Mouse (Mus musculus) MEL (cell line): ENCODE data around the gene Mfsd4a. TPM values are rescaled to one million over a fixed set of nuclear protein-coding genes. Genes with fewer than 3 reads are reported as not detected.

Experiments
- DNase-seq: peaks from one replicate; pipeline ENCODE4 v3.0.0; 2011; ENCODE audit warnings: low read depth, low spot score
- H3K27ac ChIP-seq: 2 replicates; pipeline ENCODE4 v1.5.1; 2012; ENCODE audit warnings: low read depth, mild to moderate bottlenecking, control low read depth, low read length, moderate library complexity; ENCODE audit not compliant: control insufficient read depth
- H3K27me3 ChIP-seq, 2 experiments: fragments of 150-350 bp in 1 of 2; sonication (generic) in 1 of 2; 2 replicates each; pipeline ENCODE4 v1.6.1; 2012; ENCODE audit warnings: low read length in 2 of 2, mild to moderate bottlenecking in 2 of 2, improper control_type of control experiment in 1 of 2, moderate library complexity in 1 of 2; ENCODE audit not compliant: insufficient read depth in 2 of 2, control insufficient read depth in 1 of 2
- H3K36me3 ChIP-seq, 2 experiments: 2 replicates each; pipeline ENCODE4 v1.6.1; 2012 to 2014; ENCODE audit warnings: low read length in 2 of 2, improper control_type of control experiment in 1 of 2, inconsistent platforms in 1 of 2, mild to moderate bottlenecking in 1 of 2; ENCODE audit not compliant: insufficient read depth in 2 of 2, control insufficient read depth in 1 of 2
- H3K4me1 ChIP-seq, 2 experiments: fragments of 150-350 bp in 1 of 2; sonication (generic) in 1 of 2; 2 replicates each; pipeline ENCODE4 v1.6.1; 2012; ENCODE audit warnings: low read length in 2 of 2, improper control_type of control experiment in 1 of 2, mild to moderate bottlenecking in 1 of 2; ENCODE audit not compliant: insufficient read depth in 2 of 2, control insufficient read depth in 1 of 2
- H3K4me3 ChIP-seq, 2 experiments: fragments of 150-350 bp in 1 of 2; sonication (generic) in 1 of 2; 2 replicates each; pipeline ENCODE4 v1.5.1; 2012; ENCODE audit warnings: low read depth in 2 of 2, low read length in 2 of 2, mild to moderate bottlenecking in 2 of 2, moderate library complexity in 2 of 2, control low read depth in 1 of 2, improper control_type of control experiment in 1 of 2; ENCODE audit not compliant: control insufficient read depth in 1 of 2, insufficient read depth in 1 of 2
- H3K79me2 ChIP-seq: 2 replicates; pipeline ENCODE4 v1.6.1; 2012; ENCODE audit warnings: mild to moderate bottlenecking, low read length, moderate library complexity; ENCODE audit not compliant: control insufficient read depth, poor library complexity, insufficient read depth
- H3K9ac ChIP-seq: 2 replicates; pipeline ENCODE4 v1.6.1; 2012; ENCODE audit warnings: low read depth, mild to moderate bottlenecking, control low read depth, low read length, moderate library complexity; ENCODE audit not compliant: control insufficient read depth, poor library complexity, severe bottlenecking
- H3K9me3 ChIP-seq: fragments of 150-350 bp; sonication (generic); replicated peaks from 2 replicates; pipeline ENCODE4 v1.6.1; 2012; ENCODE audit warnings: mild to moderate bottlenecking, low read length, improper control_type of control experiment, moderate library complexity; ENCODE audit not compliant: insufficient read depth
- CHD2 ChIP-seq: IDR thresholded peaks from 2 replicates; pipeline ENCODE4 v1.6.1; 2011; ENCODE audit warnings: low read length, improper control_type of control experiment
- CTCF ChIP-seq, 3 experiments: IDR thresholded peaks in 2 of 3; conservative IDR thresholded peaks in 1 of 3; 2 replicates each; pipeline ENCODE4 v1.5.1; 2011 to 2012; ENCODE audit warnings: low read length in 3 of 3, low read depth in 2 of 3, mild to moderate bottlenecking in 2 of 3, improper control_type of control experiment in 1 of 3, inconsistent platforms in 1 of 3, mixed read lengths in 1 of 3, moderate library complexity in 1 of 3; ENCODE audit not compliant: control insufficient read depth in 1 of 3, insufficient read depth in 1 of 3, poor library complexity in 1 of 3, severe bottlenecking in 1 of 3
- ELF1 ChIP-seq: IDR thresholded peaks from 2 replicates; pipeline ENCODE4 v1.6.1; 2014; ENCODE audit warnings: low read depth, mild to moderate bottlenecking, inconsistent platforms, low read length, improper control_type of control experiment, moderate library complexity
- HCFC1 ChIP-seq: IDR thresholded peaks from 2 replicates; pipeline ENCODE4 v1.6.1; 2012; ENCODE audit warnings: low read depth, mild to moderate bottlenecking, inconsistent platforms, low read length, improper control_type of control experiment, moderate library complexity
- KAT2A ChIP-seq: conservative IDR thresholded peaks from 2 replicates; pipeline ENCODE4 v1.6.1; 2012; ENCODE audit warnings: low read depth, low read length, improper control_type of control experiment, inconsistent platforms
- MAFK ChIP-seq: IDR thresholded peaks from 2 replicates; pipeline ENCODE4 v1.6.1; 2011; ENCODE audit warnings: low read depth, mild to moderate bottlenecking, low read length, improper control_type of control experiment, borderline replicate concordance
- MEF2A ChIP-seq: IDR thresholded peaks from 2 replicates; pipeline ENCODE4 v1.6.1; 2014; ENCODE audit warnings: low read depth, mild to moderate bottlenecking, inconsistent platforms, low read length, improper control_type of control experiment; ENCODE audit not compliant: poor library complexity, insufficient replicate concordance, severe bottlenecking; ENCODE audit errors: extremely low read depth
- MYB ChIP-seq: IDR thresholded peaks from 2 replicates; pipeline ENCODE4 v1.6.1; 2011; ENCODE audit warnings: mild to moderate bottlenecking, low read depth, low read length, improper control_type of control experiment
- MYC ChIP-seq: IDR thresholded peaks from 2 replicates; pipeline ENCODE4 v1.6.1; 2011; ENCODE audit warnings: low read depth, mild to moderate bottlenecking, low read length, improper control_type of control experiment, moderate library complexity
- NELFE ChIP-seq: IDR thresholded peaks from 2 replicates; pipeline ENCODE4 v1.6.1; 2011; ENCODE audit warnings: low read depth, low read length, improper control_type of control experiment
- POLR2A ChIP-seq, 2 experiments: IDR thresholded peaks; 2 replicates each; pipeline ENCODE4 v1.6.1; 2011 to 2012; ENCODE audit warnings: low read length in 2 of 2, mild to moderate bottlenecking in 2 of 2, control low read depth in 1 of 2, improper control_type of control experiment in 1 of 2, low read depth in 1 of 2, moderate library complexity in 1 of 2; ENCODE audit not compliant: control insufficient read depth in 1 of 2, insufficient read depth in 1 of 2, poor library complexity in 1 of 2
- RAD21 ChIP-seq: IDR thresholded peaks from 2 replicates; pipeline ENCODE4 v1.6.1; 2011; ENCODE audit warnings: mild to moderate bottlenecking, low read depth, low read length, improper control_type of control experiment
- SMC3 ChIP-seq: IDR thresholded peaks from 2 replicates; pipeline ENCODE4 v1.6.1; 2011; ENCODE audit warnings: low read depth, low read length, improper control_type of control experiment
- TBP ChIP-seq: IDR thresholded peaks from 2 replicates; pipeline ENCODE4 v1.8.0; 2011; ENCODE audit warnings: low read depth, low read length, improper control_type of control experiment
- TCF12 ChIP-seq: IDR thresholded peaks from 2 replicates; pipeline ENCODE4 v1.6.1; 2014; ENCODE audit warnings: low read depth, mild to moderate bottlenecking, inconsistent platforms, low read length, improper control_type of control experiment, moderate library complexity
- UBTF ChIP-seq: IDR thresholded peaks from 2 replicates; pipeline ENCODE4 v1.6.1; 2012; ENCODE audit warnings: low read depth, mild to moderate bottlenecking, inconsistent platforms, low read length, improper control_type of control experiment, moderate library complexity, borderline replicate concordance; ENCODE audit not compliant: insufficient read depth
- USF2 ChIP-seq, 2 experiments: IDR thresholded peaks; 2 replicates each; pipeline ENCODE4 v1.6.1; 2011 to 2012; ENCODE audit warnings: improper control_type of control experiment in 2 of 2, low read length in 2 of 2, borderline replicate concordance in 1 of 2, inconsistent platforms in 1 of 2, low read depth in 1 of 2, mild to moderate bottlenecking in 1 of 2; ENCODE audit not compliant: insufficient read depth in 1 of 2
- ZC3H11A ChIP-seq: IDR thresholded peaks from 2 replicates; pipeline ENCODE4 v1.6.1; 2012; ENCODE audit warnings: low read depth, mild to moderate bottlenecking, inconsistent platforms, low read length, improper control_type of control experiment
- polyA plus RNA-seq, 2 experiments: library from polyadenylated mRNA; stranded (reverse) in 1 of 2; unstranded in 1 of 2; fragments of >175 nt in 1 of 2; fragments of >200 nt in 1 of 2; gene quantifications; 2 replicates each; pipeline versions ENCODE4 v1.2.1 to v1.2.4; 2012; ENCODE audit warnings: low replicate concordance in 2 of 2, low read depth in 1 of 2; ENCODE audit not compliant: insufficient read length in 2 of 2, insufficient read depth in 1 of 2, missing spikeins in 1 of 2
- total RNA-seq: library from RNA; depleted of rRNA; stranded (reverse); fragments of 300-350 nt; gene quantifications from 2 replicates; pipeline ENCODE4 v1.2.3, GENCODE M21; 2012

Gene Mfsd4a
- total and polyA plus RNA-seq, 3 experiments = 3.6 to 15.5 TPM; not detected in 1

- TF ChIP-seq USF2 (IDR thresholded peaks at IDR 0.05; ENCODE audit: borderline replicate concordance in 1 of 2, insufficient read depth in 1 of 2, low read depth in 1 of 2, low read length in 2 of 2) = no peak
- TF ChIP-seq MEF2A = no peak
- TF ChIP-seq ZC3H11A = no peak
These were observed 35.7 kb downstream of the Mfsd4a start (continued) for GRCm38 (mm10) chr1:132032172-132032571.

- H3K9me3 ChIP-seq = no peaks in the 10 kb centered on the region
- H3K4me1 ChIP-seq = no peaks in the 10 kb centered on the region
- H3K27me3 ChIP-seq = no peaks in the 10 kb centered on the region
- TF ChIP-seq SMC3 (peak; percentile 32; the same call in 1 of the 2 replicates), TCF12 (no peak), NELFE (no peak), RAD21 (peak; percentile 19), CTCF (IDR thresholded peaks at IDR 0.05 in 2 of 3, conservative IDR thresholded peaks at IDR 0.05 in 1 of 3; ENCODE audit: control insufficient read depth in 1 of 3, insufficient read depth in 1 of 3, low read depth in 2 of 3, low read length in 3 of 3, poor library complexity in 1 of 3, severe bottlenecking in 1 of 3) (peak; percentile 17 to 40 (median 35); a peak in 4 of 6 replicates)
- peaks cover 0 to 6% of the 10 kb centered on the region in 2 experiments; a peak in 2 of 4 replicates for H3K36me3 ChIP-seq
- no peak overlapping the region for H3K4me3 ChIP-seq
- H3K79me2 ChIP-seq = no peaks in the 10 kb centered on the region
- no peak overlapping the region for H3K9ac ChIP-seq
- H3K27ac ChIP-seq = no peak overlapping the region
- DNase-seq = no peak
These were observed 37.3 kb downstream of the Mfsd4a start for GRCm38 (mm10) chr1:132030574-132030973.

- no peak for TF ChIP-seq HCFC1
- TF ChIP-seq MYC = no peak
- TF ChIP-seq UBTF = no peak
- no peak for TF ChIP-seq MEF2A
- TF ChIP-seq KAT2A = no peak
- no peak for TF ChIP-seq MYB
- TF ChIP-seq CHD2 = no peak
- TF ChIP-seq MAFK = no peak
- no peak for TF ChIP-seq POLR2A (IDR thresholded peaks at IDR 0.05; ENCODE audit: control insufficient read depth in 1 of 2, insufficient read depth in 1 of 2, low read depth in 1 of 2, low read length in 2 of 2, poor library complexity in 1 of 2)
- no peak for TF ChIP-seq ELF1
- TF ChIP-seq TBP = no peak
- DNase-seq = no peak
- no peak overlapping the region for H3K9ac ChIP-seq
- no peaks in the 10 kb centered on the region for H3K79me2 ChIP-seq
- H3K4me1 ChIP-seq = no peaks in the 10 kb centered on the region
- no peak overlapping the region for H3K4me3 ChIP-seq
- peaks cover 0 to 12% of the 10 kb centered on the region in 2 experiments; a peak in 2 of 4 replicates for H3K36me3 ChIP-seq
- H3K9me3 ChIP-seq = no peaks in the 10 kb centered on the region
- H3K27ac ChIP-seq = no peak overlapping the region
- H3K27me3 ChIP-seq = no peaks in the 10 kb centered on the region
These were observed 39.4 kb downstream of the Mfsd4a start for GRCm38 (mm10) chr1:132028413-132028812.
